Mouse (Mus musculus) forebrain, postnatal 0 days (tissue): ENCODE measurements at regions not wholly inside any gene's neighbourhood (a gene's known extent, or its start where the extent isn't known, plus 50 kb on each side); places are given as distances from the start of the nearest gene placed in this dataset.

Source experiments
- ATAC-seq: fragments of 200-750 bp; cut with Nextera tagmentation; 2 replicates; pipeline ENCODE4 v1.8.0; 2017; ENCODE audit warnings: mild to moderate bottlenecking, moderate library complexity
- DNase-seq: peaks from one replicate; pipeline ENCODE4 v3.0.0-alpha.2; 2015
- H3K27ac ChIP-seq: fragments of 300-500 bp; sonication (generic); 2 replicates; pipeline ENCODE4 v1.5.1; 2014; ENCODE audit warnings: low read depth, mild to moderate bottlenecking, antibody characterized with exemption, low read length, moderate library complexity, mixed read lengths
- H3K27me3 ChIP-seq: fragments of 300-500 bp; sonication (generic); 2 replicates; pipeline ENCODE4 v1.6.1; 2014; ENCODE audit warnings: mild to moderate bottlenecking, low read length, mixed read lengths; ENCODE audit not compliant: insufficient read depth
- H3K36me3 ChIP-seq: fragments of 300-500 bp; sonication (generic); 2 replicates; pipeline ENCODE4 v1.6.1; 2014; ENCODE audit warnings: mild to moderate bottlenecking, moderate library complexity; ENCODE audit not compliant: insufficient read depth
- H3K4me1 ChIP-seq: fragments of 300-500 bp; sonication (generic); 2 replicates; pipeline ENCODE4 v1.6.1; 2014; ENCODE audit warnings: antibody characterized with exemption; ENCODE audit not compliant: insufficient read depth
- H3K4me2 ChIP-seq: fragments of 300-500 bp; sonication (generic); 2 replicates; pipeline ENCODE4 v1.6.1; 2014; ENCODE audit warnings: low read depth, mild to moderate bottlenecking, moderate library complexity
- H3K4me3 ChIP-seq: fragments of 300-500 bp; sonication (generic); 2 replicates; pipeline ENCODE4 v1.5.1; 2014; ENCODE audit warnings: low read depth, low read length, mixed read lengths
- H3K9ac ChIP-seq: fragments of 300-500 bp; sonication (generic); 2 replicates; pipeline ENCODE4 v1.6.1; 2014; ENCODE audit warnings: mild to moderate bottlenecking
- H3K9me3 ChIP-seq: fragments of 300-500 bp; sonication (generic); 2 replicates; pipeline ENCODE4 v1.6.1; 2016; ENCODE audit warnings: low read length
- CTCF ChIP-seq: sonication (generic); IDR thresholded peaks from 2 replicates; pipeline ENCODE4 v1.5.1; 2016; ENCODE audit warnings: antibody characterized with exemption, control low read depth, low read depth
- WGBS: fragments of 180-500 bp; shearing (Covaris S2); extraction: QIAGEN DNeasy Blood & Tissue Kit; methylation state at CpG from one replicate; pipeline ENCODE4 v1.1.7; 2014; 5-methylcytosine and 5-hydroxymethylcytosine counted together

DNA sequence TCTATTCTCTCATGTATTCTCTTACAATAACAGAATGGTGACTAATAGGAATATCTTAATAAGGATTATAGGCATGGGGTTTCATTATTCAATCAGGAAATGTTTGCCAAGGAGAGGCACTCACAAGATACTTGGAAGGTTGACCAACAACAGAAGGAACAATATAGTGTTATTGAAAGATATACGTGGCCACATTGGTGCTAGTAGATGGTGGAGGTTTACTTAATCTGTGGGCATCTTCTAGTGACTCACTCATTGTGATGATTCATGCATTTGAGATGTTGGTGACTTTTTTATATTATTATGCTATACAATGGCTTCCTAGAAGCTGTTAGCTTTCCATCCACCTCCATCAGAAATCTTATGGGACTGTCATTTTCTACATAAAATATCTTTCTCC, 246.1 kb downstream of the 4930474N05Rik start:
- 89% methylated on average over 1 of the region's 1 CpGs for WGBS
- no peak overlapping the region for H3K27ac ChIP-seq
- no peak for DNase-seq
- H3K27me3 ChIP-seq = no peaks in the 10 kb centered on the region
- H3K9me3 ChIP-seq = no peaks in the 10 kb centered on the region
- no peak overlapping the region for H3K4me3 ChIP-seq
- ATAC-seq = no peak
- H3K36me3 ChIP-seq = no peaks in the 10 kb centered on the region
- H3K4me1 ChIP-seq = no peaks in the 10 kb centered on the region
- H3K9ac ChIP-seq = no peak overlapping the region
- no peak overlapping the region for H3K4me2 ChIP-seq
- no peak for TF ChIP-seq CTCF
